Mouse (Mus musculus): ENCODE measurements around the gene Sgip1.

- TF ChIP-seq POLR2A (IDR thresholded peaks at IDR 0.05; ENCODE audit: control insufficient read depth, low read depth, low read length) (no peak), CTCF (IDR thresholded peaks at IDR 0.05; ENCODE audit: control insufficient read depth, insufficient read depth, insufficient replicate concordance, low read depth, low read length) (no peak)
Measured at GRCm38 (mm10) chr4:102840062-102840798, 99.1 kb downstream of the Sgip1 start.

Data from testis, adult 2 months (tissue).